Mouse (Mus musculus) kidney, adult 9 months (tissue): ENCODE data around the gene Cald1.
A peak's percentile ranks its signal among the peaks of the same experiment; 100 is the strongest.

Experiments used
- DNase-seq: peaks from one replicate; pipeline ENCODE4 v3.0.0; 2022

Cald1 gene

DNA sequence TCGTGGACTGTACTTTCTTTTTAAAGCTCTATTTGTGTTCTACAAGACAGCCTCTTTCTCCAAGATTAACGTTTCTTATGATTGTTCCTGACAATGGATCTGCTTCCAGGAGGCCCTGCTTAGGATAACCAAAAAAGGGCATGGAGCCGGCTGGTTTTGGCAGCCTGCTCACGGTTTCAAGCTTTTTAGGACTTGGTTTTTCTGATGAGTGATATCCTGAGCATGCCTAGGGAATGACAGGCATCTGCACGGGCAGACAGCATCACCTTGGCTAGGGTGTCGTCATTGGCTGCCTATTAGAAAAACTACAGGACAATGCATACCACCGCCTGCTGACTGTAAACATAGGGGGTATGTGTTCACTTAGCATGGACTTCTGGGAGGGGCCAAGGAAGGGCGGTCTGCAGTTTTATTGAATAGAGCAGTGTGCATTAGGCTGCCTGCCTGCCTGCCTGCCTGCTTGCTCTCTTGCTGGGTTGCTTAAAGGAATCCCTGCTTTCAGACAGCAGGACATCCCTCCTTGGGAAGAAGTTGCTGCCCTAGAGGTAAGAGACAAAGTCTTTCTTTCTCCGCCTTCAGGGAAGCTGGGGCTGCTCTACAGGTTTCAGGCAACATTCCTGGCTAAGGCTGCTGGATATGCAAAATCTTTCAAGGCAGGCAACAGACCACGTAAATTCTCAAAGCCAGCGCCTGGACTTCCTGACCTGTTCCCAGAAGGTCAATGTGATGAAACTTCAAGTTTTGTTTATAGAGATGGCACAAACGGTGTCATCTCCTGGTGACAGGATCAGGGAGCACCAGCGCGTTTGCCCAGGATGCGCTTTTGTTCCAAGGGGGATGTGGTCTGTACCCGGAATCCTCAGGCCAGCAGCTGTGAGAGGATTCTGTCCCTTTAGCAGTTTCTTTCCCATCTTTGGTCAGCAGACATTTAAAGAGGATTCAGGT lies at the start of gene Cald1:
Cald1 (plus strand) TSS at position 380 of the 945 bp plus-strand sequence.
- peak; percentile 56 for DNase-seq

DNA sequence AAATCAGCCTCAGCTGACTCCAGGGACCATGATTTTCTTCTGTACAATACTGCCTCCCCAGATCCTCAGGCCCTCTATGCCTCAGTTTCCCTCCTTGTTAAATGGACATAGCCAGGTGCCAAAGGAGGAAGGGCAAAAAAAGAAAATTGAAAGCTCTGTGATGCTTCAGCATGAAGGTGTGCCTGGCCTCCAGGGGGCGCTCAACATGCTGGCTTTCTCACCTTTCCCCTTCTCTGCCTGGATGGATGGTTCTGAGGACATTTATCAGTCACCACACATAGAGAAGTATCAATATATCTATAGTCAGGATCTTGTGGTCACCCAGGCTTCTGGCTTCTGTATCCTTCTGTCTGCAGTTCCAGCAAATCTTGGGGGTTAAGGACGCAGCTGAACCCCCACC lies 49.3 kb upstream of the Cald1 start:
- peak; percentile 63 for DNase-seq

DNA sequence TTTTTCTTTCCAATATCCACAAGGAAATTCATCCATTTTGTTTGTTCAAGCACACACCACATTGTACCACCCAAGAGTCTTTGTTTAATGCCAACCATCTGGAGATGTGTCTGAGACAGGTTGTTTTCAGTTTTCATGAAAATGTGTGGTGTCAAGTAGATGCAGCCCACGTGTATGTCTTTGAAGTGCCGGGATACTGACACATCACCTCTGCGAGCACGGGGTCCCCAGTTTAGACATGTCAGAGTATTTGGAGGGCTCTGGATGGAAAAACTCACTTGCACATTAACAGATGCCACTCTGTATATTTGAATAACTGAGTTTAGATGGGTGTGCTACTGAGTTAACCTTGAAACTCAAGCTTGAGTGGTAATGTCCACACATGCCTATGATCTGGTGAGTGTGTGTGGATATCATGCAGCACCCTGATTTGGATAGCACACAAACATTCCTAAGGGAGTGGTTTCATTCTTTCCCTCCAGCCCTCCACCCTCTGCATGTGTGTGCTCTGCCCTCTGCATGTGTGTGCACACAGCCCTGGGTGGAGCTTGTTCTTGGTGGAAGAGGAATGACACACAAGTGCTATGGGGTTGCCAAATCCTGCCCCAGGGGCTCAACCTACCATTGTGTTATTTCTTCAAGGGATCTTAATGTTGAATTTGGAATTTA lies 45.7 kb upstream of the Cald1 start:
- no peak for DNase-seq

DNA sequence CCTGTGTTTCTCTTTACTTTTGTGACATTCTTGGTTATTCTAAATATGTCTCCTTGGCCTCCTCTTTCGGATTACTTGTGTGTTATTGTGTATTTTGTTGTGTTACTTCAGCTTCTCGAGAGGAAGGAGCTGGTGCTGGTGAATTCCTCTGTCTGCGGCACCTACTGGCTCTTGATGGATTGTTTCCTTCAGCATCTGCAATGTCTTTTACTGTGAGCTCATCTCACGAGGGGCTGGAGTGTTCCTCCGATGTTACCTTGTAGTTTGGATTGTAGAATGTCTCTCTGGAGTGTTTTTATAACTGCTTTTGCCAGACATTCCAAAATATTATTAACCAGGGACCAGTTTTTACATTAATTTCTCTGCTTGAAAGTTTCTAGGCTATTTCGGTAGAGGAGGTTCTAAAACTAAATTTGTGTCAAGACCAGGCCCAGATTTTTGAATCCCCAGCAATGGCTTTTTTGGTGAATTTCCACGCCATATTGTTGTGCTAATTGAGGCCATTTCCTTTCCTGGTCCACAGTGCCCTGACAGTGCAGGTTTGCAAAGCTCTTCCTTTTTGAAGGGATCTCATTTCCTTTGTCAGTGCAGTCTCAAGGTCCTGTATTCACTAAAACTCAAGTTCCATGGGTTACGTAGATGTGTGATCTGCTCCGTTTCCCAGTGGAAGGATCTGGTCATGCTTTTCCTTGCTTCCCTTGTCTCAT lies 43.9 kb upstream of the Cald1 start:
- no peak for DNase-seq

- DNase-seq: no peak
Measured at GRCm38 (mm10) chr6:34559521-34559920, 38.8 kb upstream of the Cald1 start.

DNA sequence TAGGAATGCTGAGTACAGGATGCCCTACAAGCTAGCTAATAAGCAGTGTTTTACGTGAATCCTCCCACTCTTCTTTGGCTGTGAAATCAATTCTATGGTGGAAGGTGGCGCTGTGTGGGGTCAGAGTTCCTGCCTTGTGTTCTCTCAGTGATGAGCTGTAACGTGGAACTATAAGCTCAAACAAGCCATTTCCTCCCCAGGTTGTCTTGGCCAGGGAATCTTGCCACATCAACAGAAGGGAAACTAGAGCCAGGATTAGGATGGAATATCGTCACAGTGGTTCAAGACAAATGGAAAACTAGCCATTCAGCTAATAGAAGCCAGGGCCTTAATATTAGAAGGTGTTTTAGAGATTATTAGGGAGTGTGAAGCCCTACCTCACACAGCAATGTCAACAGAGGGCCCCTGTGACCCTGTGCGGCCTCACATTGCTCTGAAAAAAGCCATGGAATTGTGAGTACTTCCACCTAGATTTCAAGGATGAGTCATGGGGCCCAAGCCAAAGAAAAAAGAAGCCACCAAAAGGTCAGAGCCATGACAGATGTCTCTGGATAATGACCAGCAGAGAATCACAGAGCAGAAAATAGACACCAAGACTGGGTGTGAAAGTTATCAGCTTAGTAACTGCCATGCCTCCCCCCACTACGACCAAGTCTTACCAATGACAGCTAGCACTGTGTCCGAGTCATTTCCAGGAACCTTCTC lies 33.0 kb upstream of the Cald1 start:
- DNase-seq: no peak

DNA sequence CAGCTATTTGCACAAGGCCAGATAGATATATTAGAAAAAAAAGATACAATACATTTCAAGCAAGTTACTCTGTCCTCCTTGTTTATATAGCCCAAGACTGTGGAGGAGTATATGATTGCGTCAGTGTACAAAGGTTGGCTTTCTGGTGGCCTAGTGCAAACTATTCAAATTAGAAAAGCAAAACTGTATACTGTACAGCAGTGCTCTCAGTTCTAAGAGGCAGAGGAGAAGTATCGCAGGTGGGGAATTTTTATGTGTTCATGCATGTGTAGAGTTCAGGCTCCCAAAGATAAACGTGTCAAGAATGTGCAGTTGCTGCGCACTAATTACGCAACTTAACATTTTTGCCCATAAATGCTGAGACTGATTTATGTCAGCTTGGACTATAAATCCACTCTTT lies 31.0 kb upstream of the Cald1 start:
- DNase-seq: no peak

DNA sequence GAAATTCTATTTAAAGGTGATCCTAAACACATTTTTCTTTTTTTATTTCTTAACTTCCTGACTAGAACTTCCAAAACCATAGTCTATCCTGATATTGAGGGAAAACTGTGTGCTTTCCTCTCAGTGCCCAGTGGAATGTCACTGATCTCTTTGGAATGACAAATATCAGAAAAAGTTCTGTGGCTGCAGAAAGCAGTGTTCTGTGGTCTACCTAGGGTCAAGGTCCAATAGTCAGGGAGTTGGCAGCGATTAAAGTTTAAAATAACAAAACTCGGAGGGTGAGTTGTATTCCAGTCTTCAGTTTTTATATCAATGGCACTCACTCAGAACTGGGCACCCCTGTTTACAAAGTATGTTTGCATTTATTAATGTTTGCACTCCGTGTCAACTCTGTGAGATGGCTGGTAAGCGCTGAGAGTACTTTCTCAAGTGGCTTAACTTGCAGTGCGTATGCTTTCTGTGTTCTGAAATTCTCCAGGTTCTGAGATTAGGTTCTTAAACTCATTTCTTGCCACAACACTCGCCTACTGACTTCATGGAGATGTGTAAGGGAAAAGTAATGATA lies 18.7 kb upstream of the Cald1 start:
- peak; percentile 71 for DNase-seq

DNA sequence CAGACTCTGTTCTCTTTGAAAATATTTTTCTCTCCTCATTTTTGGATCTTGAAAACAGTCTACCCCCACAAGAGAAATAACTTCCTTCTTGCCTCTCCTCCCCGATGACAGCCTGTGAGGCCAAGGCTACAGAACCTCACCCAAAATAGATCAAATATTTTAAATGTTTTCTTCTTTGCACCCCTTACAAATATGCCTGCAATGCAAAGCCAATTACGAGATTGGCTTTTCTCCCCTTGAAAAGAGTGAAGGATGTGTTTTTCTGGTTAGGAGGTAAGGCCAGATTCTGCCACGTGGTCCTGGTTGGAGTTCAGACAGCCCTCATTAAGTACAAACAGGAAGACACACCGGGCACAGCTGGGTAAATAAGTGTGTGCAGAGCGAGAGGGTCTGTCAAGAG lies 14.9 kb upstream of the Cald1 start:
- no peak for DNase-seq

DNA sequence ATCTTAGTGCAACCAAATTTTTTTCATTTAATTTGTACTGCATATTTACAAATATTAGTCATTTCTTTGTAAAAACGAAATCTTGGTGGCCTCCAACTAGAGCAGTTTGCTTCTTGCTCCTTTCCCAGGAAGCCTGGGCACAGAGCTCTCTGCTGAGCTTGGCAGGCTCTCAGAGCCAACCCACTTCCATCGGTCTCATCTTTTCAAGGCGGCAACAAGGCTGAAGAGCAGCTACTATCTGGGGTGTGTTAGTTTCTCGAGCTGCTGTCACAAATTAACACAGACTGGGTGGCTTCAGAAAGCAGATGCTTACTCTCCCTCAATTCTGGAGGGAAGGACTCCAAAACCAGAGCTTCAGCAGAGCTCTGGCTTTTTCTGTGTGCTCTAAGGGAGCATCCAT lies 10.2 kb upstream of the Cald1 start:
- DNase-seq: no peak

GRCm38 (mm10) chr6:34590716-34591115 lies 7.6 kb upstream of the Cald1 start:
- no peak for DNase-seq

GRCm38 (mm10) chr6:34593353-34593752 lies 4.9 kb upstream of the Cald1 start:
- no peak for DNase-seq

GRCm38 (mm10) chr6:34597316-34597715 lies 984 bp upstream of the Cald1 start:
- DNase-seq: no peak

GRCm38 (mm10) chr6:34599171-34599570 lies 871 bp downstream of the Cald1 start:
- no peak for DNase-seq

DNA sequence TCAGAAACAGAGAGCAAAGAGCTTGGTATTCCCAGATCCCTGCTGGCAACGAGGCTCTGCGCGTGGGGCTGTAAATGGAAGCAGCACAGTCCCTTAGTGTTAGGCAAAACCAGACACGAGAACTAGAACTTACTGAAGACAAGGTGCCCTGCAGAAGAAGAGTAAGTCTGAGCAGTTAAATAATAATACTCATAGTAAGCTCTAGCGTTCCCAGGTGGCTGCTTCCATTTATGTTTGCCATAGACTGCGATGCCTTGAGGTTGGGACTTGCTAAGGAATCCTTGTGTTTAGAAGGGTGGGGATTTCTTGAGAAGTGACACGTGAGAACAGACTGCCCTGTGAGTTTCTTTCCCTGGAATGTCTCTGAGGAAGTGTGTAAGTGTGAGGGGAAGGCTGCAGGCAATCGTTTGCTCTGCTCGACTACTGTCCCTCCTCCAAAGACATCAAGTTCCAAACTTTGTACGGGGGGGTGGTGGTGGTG lies 1.4 kb downstream of the Cald1 start:
- peak; percentile 25 for DNase-seq

DNA sequence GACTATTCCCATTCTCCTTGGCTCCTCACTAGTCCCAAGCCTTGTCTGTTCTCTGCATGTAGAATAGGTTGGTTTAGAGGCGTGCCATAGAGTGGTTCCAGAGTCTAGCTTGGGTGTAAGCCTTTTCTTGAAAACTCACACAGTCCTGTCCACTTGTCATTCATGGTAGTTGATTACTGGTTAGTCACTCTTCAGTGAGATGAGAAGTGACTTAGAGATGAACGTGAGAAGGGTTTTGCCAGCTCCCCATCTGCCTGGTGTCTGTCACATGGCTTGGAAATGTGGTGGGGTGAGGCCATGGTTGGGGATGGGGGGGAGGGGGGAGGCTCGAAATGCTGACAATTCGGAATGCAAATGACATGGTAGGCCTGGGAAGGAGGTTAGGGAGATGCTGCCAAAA lies 2.5 kb downstream of the Cald1 start:
- no peak for DNase-seq

GRCm38 (mm10) chr6:34602091-34602490 lies 3.8 kb downstream of the Cald1 start:
- DNase-seq: no peak

GRCm38 (mm10) chr6:34606407-34606806 lies 8.1 kb downstream of the Cald1 start:
- no peak for DNase-seq

GRCm38 (mm10) chr6:34608603-34609002 lies 10.3 kb downstream of the Cald1 start:
- no peak for DNase-seq

DNA sequence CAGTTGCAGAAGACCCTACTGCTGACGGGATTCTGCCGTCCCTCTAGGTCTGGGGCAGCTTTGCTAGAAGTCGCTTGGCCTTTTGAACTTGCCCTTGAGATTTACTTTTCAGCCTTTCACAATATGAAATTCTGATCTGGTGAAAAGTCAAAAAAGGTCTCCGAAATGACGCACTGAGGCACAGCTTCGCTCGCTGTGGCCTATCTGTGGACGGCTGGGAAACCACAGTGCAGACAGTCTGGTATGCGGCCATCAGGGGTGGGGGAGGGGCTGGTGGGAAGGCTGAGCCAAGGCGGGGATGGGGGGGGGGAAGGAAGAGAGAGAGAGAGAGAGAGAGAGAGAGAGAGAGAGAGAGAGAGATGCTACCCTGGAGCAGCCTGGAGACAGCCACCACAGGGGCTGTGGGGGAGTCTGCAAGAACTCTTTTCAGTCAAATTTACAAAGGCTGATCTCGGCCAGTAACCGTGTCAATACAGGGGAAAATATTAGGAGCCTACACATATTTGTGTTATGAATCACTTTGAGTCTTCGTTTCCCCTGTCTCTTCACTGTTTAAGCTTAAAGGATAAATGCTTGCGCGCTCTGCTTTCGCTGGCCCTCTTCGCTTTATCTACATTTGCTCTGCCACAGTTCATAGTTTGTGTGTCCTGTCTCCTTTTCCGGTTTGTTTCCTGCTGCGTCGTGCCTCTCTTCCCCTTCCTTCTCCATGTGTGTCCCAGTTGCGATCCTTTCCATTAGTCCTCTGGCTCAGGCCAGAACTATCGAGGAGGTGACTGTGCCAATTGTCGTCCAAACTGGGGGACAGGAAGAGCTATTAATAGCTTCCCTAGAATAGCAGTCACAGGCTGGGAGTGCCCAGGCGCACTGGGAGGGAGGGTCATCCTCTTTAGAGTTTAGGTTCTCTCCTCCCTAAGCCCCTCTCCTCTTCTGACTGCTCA lies 11.9 kb downstream of the Cald1 start:
- peak; percentile 75 for DNase-seq

DNA sequence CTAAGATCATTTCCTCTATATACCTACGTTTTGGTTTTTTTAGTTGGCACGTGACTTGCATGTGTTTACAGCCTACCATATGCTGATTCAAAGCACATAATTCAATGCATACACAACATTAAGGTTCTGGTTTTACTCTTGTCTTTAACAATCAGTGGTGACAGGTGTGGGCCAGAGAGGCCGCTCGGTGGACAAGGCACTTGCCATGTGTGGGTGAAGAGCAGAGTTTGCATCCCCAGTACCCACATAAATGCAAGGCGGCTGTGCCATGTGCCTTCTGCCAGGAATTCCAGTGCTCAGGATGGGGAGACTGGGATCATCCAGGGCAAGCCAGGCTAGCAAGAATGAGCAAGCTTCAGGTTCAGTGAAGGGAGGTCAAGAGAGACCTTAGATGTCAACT lies 14.8 kb downstream of the Cald1 start:
- no peak for DNase-seq
